Mouse (Mus musculus): Measurements from ENCODE around the gene Deup1.

GRCm38 (mm10) chr9:15609280-15609930 is 18.3 kb downstream of the Deup1 start:
- peak; percentile 14; the same call in 1 of the 2 replicates for TF ChIP-seq CTCF (IDR thresholded peaks at IDR 0.05; ENCODE audit: low read depth)
- no peak for TF ChIP-seq EP300 (IDR thresholded peaks at IDR 0.05; ENCODE audit: low read depth)

Measured in liver, postnatal 0 days (tissue).